Mouse (Mus musculus) liver, embryonic 15.5 days (tissue): Measurements from ENCODE around the gene Atp5mpl. TPM values are rescaled to one million over a fixed set of nuclear protein-coding genes. Genes with fewer than 3 reads are reported as not detected.
"Not testable (repeated sequence)": the region's sequence is repeated elsewhere in the genome, so short reads cannot be mapped to it uniquely, and the experiment has no call there.

ENCODE experiments used
- ATAC-seq: fragments of 200-750 bp; cut with Nextera tagmentation; 2 replicates; pipeline ENCODE4 v1.8.0; 2017; ENCODE audit warnings: moderate number of reproducible peaks, mild to moderate bottlenecking, moderate library complexity; ENCODE audit not compliant: insufficient read depth
- H3K27ac ChIP-seq: fragments of 300-500 bp; sonication (generic); replicated peaks from 2 replicates; pipeline ENCODE4 v1.5.1; 2015; ENCODE audit warnings: mild to moderate bottlenecking, inconsistent platforms
- H3K27me3 ChIP-seq: fragments of 300-500 bp; sonication (generic); 2 replicates; pipeline ENCODE4 v1.6.1; 2015; ENCODE audit warnings: mild to moderate bottlenecking, inconsistent platforms
- H3K36me3 ChIP-seq: fragments of 300-500 bp; sonication (generic); replicated peaks from 2 replicates; pipeline ENCODE4 v1.6.1; 2015; ENCODE audit warnings: moderate library complexity, mild to moderate bottlenecking, inconsistent platforms
- H3K4me1 ChIP-seq: fragments of 300-500 bp; sonication (generic); replicated peaks from 2 replicates; pipeline ENCODE4 v1.6.1; 2015; ENCODE audit warnings: inconsistent platforms
- H3K4me2 ChIP-seq: fragments of 300-500 bp; sonication (generic); 2 replicates; pipeline ENCODE4 v1.6.1; 2015; ENCODE audit warnings: moderate library complexity, mild to moderate bottlenecking, inconsistent platforms
- H3K4me3 ChIP-seq: fragments of 300-500 bp; sonication (generic); replicated peaks from 2 replicates; pipeline ENCODE4 v1.5.1; 2015; ENCODE audit warnings: mild to moderate bottlenecking, inconsistent platforms
- H3K9ac ChIP-seq: fragments of 300-500 bp; sonication (generic); 2 replicates; pipeline ENCODE4 v1.6.1; 2015; ENCODE audit warnings: moderate library complexity, mild to moderate bottlenecking, inconsistent platforms
- H3K9me3 ChIP-seq: fragments of 300-500 bp; sonication (generic); replicated peaks from 2 replicates; pipeline ENCODE4 v1.6.1; 2016; ENCODE audit warnings: inconsistent platforms
- WGBS: fragments of 180-500 bp; shearing (Covaris S2); methylation state at CpG from one replicate; pipeline ENCODE4 v1.1.7; 2015; ENCODE audit warnings: mixed read lengths; ENCODE audit not compliant: insufficient replicate concordance; 5-methylcytosine and 5-hydroxymethylcytosine counted together
- polyA plus RNA-seq: library from polyadenylated mRNA; unstranded; fragments of >200 nt; fragmentation: Nextera tagmentation; extraction: Ambion mirVana; gene quantifications from 2 replicates; pipeline ENCODE4 v1.2.1, GENCODE M21; 2015

The Atp5mpl gene
- polyA plus RNA-seq, 1 experiment from 2014 or later = 473 TPM

- no peak for ATAC-seq
- H3K4me3 ChIP-seq = no peak overlapping the region
- no peaks in the 10 kb centered on the region for H3K27me3 ChIP-seq
- H3K9ac ChIP-seq = no peak overlapping the region
- H3K4me1 ChIP-seq = peaks cover 21% of the 10 kb centered on the region
- H3K36me3 ChIP-seq = no peaks in the 10 kb centered on the region
- H3K4me2 ChIP-seq = no peak overlapping the region
- no peak overlapping the region for H3K27ac ChIP-seq
- WGBS = 64% methylated on average over 5 of the region's 5 CpGs
- no peaks in the 10 kb centered on the region for H3K9me3 ChIP-seq
These were observed 16.3 kb downstream of the Atp5mpl start for GRCm38 (mm10) chr12:111950486-111950885.

DNA sequence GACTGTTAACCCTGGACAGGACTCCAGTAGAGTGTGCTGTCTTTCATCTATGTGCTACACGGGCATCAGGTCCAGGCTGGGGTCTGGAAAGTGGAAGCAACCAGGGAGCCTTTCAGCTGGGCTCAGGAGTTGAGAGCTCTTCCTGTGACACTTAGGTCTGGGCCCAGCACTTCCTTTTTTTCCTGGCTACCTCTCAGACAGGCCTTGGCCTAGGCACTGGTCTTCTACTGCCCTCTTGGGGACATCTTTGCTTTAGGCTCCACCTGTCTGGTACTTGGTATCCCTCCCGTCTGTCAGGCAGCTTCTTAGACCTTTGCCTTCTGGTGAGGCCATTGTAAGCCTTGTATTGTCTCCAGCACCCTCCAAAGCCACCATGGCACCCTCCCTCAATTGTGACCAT lies 20.1 kb downstream of the Atp5mpl start:
- 7% methylated on average over 2 of the region's 2 CpGs for WGBS
- Histone ChIP-seq H3K9ac (no peak overlapping the region), H3K36me3 (no peaks in the 10 kb centered on the region), H3K4me1 (peaks cover 43% of the 10 kb centered on the region), H3K9me3 (no peaks in the 10 kb centered on the region), H3K27ac (peak overlapping the region; percentile 58), H3K4me2 (peak overlapping the region; percentile 10; the same call in 1 of the 2 replicates), H3K27me3 (no peaks in the 10 kb centered on the region), H3K4me3 (no peak overlapping the region)
- no peak for ATAC-seq

DNA sequence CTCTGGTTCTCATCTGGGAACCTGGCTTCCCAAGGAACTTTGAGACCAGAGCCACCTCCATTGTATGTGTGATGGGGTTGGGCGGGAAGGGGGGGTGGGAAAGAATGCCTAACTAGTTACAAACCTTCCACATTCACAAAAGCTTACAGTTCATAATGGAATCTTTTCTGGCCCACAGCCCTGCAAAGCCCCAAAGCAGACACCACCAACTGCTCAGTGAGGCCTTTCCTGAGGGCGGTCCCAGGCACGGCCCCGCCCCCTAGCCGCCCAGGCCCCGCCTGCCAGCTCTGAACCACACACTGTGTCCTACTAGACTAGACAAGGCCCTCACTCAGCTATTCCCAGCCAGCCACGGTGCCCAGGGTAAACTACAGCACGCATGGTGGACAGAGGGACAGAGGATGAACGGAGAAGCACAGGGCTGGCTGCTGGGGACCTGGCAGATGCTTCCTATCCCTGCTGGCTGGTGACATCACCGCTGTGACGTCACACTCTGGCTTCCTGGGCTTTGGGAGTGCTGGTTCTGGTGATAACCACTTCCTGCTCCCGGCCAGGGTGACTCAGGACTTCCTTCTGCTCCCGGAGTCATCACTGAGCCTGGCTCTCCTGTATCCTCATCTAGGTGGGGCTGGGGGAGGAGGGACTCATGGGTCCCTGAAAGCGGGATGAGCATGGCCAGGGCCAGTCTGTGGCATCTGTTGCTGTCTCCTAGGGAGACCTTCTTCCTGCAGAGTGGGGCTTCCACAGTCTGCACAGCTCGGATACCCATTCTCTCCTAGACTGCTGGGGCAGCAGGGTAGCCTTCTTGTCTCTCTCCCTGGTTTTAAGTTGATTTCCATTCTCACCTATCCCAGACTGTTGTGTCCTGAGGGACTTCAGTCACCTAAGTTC lies 20.8 kb downstream of the Atp5mpl start:
- H3K4me2 ChIP-seq = peak overlapping the region; percentile 57

DNA sequence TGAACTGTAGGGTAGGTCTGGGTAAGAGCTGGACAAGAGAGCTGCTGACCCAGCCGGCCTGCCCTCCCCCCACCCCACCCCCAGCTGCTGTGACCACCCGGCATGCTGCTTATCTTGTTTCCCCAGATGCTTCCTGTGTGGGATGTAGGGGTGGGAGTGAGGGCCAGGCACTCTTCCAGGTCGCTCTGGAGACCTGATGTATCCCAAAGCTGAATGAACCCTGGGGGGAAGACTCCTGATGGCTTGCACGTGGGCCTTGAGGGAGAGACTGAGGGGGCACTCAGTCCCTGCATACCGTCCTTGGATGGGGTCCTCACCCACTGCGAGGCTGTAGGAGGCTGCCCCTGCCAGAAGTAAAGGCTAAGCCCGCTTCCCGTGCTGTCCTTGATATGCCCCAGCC lies 21.7 kb downstream of the Atp5mpl start:
- 4% methylated on average over 8 of the region's 8 CpGs for WGBS

More for the DNA sequence above, 20.8 kb downstream of the Atp5mpl start:
- peaks cover 38% of the 10 kb centered on the region for H3K4me1 ChIP-seq
- H3K27ac ChIP-seq = peak overlapping the region; percentile 80
- ATAC-seq = peak; percentile 58
- 9% methylated on average over 12 of the region's 15 CpGs for WGBS
- peak overlapping the region; percentile 37; the same call in 1 of the 2 replicates for H3K9ac ChIP-seq
- not testable (repeated sequence) for H3K27me3 ChIP-seq, H3K9me3 ChIP-seq, H3K36me3 ChIP-seq, H3K4me3 ChIP-seq

DNA sequence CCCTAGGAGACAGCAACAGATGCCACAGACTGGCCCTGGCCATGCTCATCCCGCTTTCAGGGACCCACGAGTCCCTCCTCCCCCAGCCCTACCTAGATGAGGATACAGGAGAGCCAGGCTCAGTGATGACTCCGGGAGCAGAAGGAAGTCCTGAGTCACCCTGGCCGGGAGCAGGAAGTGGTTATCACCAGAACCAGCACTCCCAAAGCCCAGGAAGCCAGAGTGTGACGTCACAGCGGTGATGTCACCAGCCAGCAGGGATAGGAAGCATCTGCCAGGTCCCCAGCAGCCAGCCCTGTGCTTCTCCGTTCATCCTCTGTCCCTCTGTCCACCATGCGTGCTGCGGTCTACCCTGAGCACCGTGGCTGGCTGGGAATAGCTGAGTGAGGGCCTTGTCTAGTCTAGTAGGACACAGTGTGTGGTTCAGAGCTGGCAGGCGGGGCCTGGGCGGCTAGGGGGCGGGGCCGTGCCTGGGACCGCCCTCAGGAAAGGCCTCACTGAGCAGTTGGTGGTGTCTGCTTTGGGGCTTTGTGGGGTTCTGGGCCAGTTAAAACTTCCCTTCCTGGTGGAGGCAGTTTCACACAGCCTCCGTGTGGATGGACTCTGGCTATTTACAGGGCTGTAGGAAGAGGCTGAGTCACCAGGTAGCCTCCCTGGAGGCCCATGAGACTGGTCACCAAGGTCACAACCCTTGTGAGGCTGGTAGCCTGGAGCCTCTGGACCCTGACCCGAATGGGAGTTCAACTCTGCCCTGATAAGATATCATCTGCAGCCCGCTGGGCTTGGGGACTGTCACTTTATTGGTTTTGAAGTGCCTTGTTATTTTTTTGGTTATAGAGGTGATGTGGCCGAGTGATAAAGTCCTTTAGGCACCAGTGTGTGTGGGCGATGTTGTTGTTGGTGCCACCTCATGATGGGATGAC lies 22.5 kb downstream of the Atp5mpl start:
- peak overlapping the region; percentile 80 for H3K27ac ChIP-seq
- peaks cover 38% of the 10 kb centered on the region for H3K4me1 ChIP-seq
- not testable (repeated sequence) for H3K36me3 ChIP-seq, H3K9me3 ChIP-seq, H3K27me3 ChIP-seq
- H3K4me3 ChIP-seq = peak overlapping the region; percentile 38
- H3K4me2 ChIP-seq = peak overlapping the region; percentile 57
- H3K9ac ChIP-seq = peak overlapping the region; percentile 31; the same call in 1 of the 2 replicates
- 3% methylated on average over 18 of the region's 20 CpGs for WGBS
- ATAC-seq = peak; percentile 72

More for the DNA sequence above, 21.7 kb downstream of the Atp5mpl start:
- Histone ChIP-seq H3K9me3 (no peaks in the 10 kb centered on the region), H3K4me1 (peaks cover 38% of the 10 kb centered on the region), H3K27ac (peak overlapping the region; percentile 80), H3K4me2 (peak overlapping the region; percentile 57), H3K27me3 (no peaks in the 10 kb centered on the region), H3K9ac (peak overlapping the region; percentile 37; the same call in 1 of the 2 replicates), H3K4me3 (0 out of 2 replicates have a peak overlapping the region, but pooled peaks have one; percentile 3), H3K36me3 (no peaks in the 10 kb centered on the region)
- peak; percentile 26 for ATAC-seq

- Histone ChIP-seq H3K27me3 (no peaks in the 10 kb centered on the region), H3K36me3 (no peaks in the 10 kb centered on the region), H3K4me2 (peak overlapping the region; percentile 57), H3K9me3 (no peaks in the 10 kb centered on the region), H3K4me3 (peak overlapping the region; percentile 38), H3K4me1 (peaks cover 45% of the 10 kb centered on the region), H3K27ac (peak overlapping the region; percentile 67), H3K9ac (peak overlapping the region; percentile 31; the same call in 1 of the 2 replicates)
- ATAC-seq = no peak
- 16% methylated on average over 10 of the region's 10 CpGs for WGBS
These were observed 23.2 kb downstream of the Atp5mpl start for GRCm38 (mm10) chr12:111943421-111944064.

DNA sequence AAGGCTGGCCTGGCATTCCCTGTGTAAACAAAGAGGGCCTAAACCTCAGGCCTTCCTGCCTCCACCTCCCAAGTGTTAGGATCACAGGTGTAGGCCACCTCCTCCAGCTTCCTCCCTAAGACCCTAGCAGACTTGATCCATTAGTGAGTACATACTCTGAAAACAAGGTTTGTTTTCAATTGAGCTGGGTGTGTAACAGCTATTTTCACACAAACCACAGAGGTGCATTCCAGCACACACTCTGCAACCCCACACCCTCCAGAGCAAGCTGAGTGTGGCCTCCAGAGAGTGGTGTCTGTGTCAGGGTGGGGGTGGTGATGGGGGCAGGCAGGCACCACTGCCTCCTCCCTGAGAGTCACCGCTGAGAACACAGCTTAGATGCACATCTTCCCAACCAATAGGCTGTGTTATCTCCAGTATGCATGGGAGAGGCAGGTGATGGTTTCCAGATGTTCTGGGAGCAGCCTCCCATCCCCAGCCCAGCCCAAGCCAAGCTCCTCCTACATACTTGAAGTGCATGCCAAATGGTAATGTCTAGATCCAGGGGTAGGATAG lies 28.1 kb downstream of the Atp5mpl start:
- H3K9ac ChIP-seq = no peak overlapping the region
- no peak overlapping the region for H3K27ac ChIP-seq
- no peaks in the 10 kb centered on the region for H3K36me3 ChIP-seq
- H3K4me2 ChIP-seq = no peak overlapping the region
- no peak overlapping the region for H3K4me3 ChIP-seq
- H3K9me3 ChIP-seq = no peaks in the 10 kb centered on the region
- H3K27me3 ChIP-seq = no peaks in the 10 kb centered on the region
- ATAC-seq = no peak
- H3K4me1 ChIP-seq = peaks cover 42% of the 10 kb centered on the region
- whole genome bisulfite sequencing = 19% methylated on average over 1 of the region's 1 CpGs

- H3K9ac ChIP-seq = no peak overlapping the region
- peaks cover 40% of the 10 kb centered on the region for H3K4me1 ChIP-seq
- H3K4me2 ChIP-seq = peak overlapping the region; percentile 33
- H3K36me3 ChIP-seq = no peaks in the 10 kb centered on the region
- 49% methylated on average over 24 of the region's 24 CpGs for WGBS
- H3K27ac ChIP-seq = no peak overlapping the region
- no peak for ATAC-seq
- no peak overlapping the region for H3K4me3 ChIP-seq
- H3K27me3 ChIP-seq = no peaks in the 10 kb centered on the region
- H3K9me3 ChIP-seq = no peaks in the 10 kb centered on the region
These were observed 29.8 kb downstream of the Atp5mpl start for GRCm38 (mm10) chr12:111936706-111937550.

GRCm38 (mm10) chr12:111933971-111934370 lies 32.8 kb downstream of the Atp5mpl start:
- Histone ChIP-seq H3K9ac (no peak overlapping the region), H3K4me2 (no peak overlapping the region), H3K4me3 (no peak overlapping the region), H3K36me3 (no peaks in the 10 kb centered on the region), H3K27ac (no peak overlapping the region), H3K27me3 (no peaks in the 10 kb centered on the region), H3K9me3 (no peaks in the 10 kb centered on the region), H3K4me1 (peaks cover 38% of the 10 kb centered on the region)
- no peak for ATAC-seq
- 46% methylated on average over 2 of the region's 2 CpGs for WGBS
